Mouse (Mus musculus) cerebellum, adult (tissue): Measurements from ENCODE around the gene Fam214b.
A peak's percentile ranks its signal among the peaks of the same experiment; 100 is the strongest.

ENCODE experiments used
- ATAC-seq: cut with Nextera tagmentation; 2 replicates; pipeline ENCODE4 v1.9.2; 2017; ENCODE audit warnings: mild to moderate bottlenecking, moderate library complexity, mixed read lengths; ENCODE audit not compliant: insufficient number of reproducible peaks, low FRiP score, low TSS enrichment

Fam214b gene

GRCm38 (mm10) chr4:43045659-43046302, at the start of gene Fam214b:
TSS of gene Fam214b (minus strand) at chr4:43046220.
- ATAC-seq = peak; percentile 86

GRCm38 (mm10) chr4:43091183-43091582, 45.2 kb upstream of the Fam214b start:
- ATAC-seq = no peak

- ATAC-seq = no peak
These were observed 43.9 kb upstream of the Fam214b start for GRCm38 (mm10) chr4:43089950-43090349.

- no peak for ATAC-seq
These were observed 36.4 kb upstream of the Fam214b start for GRCm38 (mm10) chr4:43082458-43082857.

- no peak for ATAC-seq
These were observed 32.2 kb upstream of the Fam214b start for GRCm38 (mm10) chr4:43078071-43078718.

GRCm38 (mm10) chr4:43074923-43075322, 28.9 kb upstream of the Fam214b start:
- no peak for ATAC-seq

- no peak for ATAC-seq
These were observed 19.5 kb upstream of the Fam214b start for GRCm38 (mm10) chr4:43065471-43065870.

GRCm38 (mm10) chr4:43060286-43060685, 14.3 kb upstream of the Fam214b start:
- no peak for ATAC-seq

- no peak for ATAC-seq
These were observed 13.7 kb upstream of the Fam214b start for GRCm38 (mm10) chr4:43059697-43060096.

- ATAC-seq = peak; percentile 96
These were observed 13.0 kb upstream of the Fam214b start, which contains the start of gene Unc13b for GRCm38 (mm10) chr4:43058753-43059654. TSS of gene Unc13b (plus strand) at chr4:43058953.

GRCm38 (mm10) chr4:43058392-43058752, 12.4 kb upstream of the Fam214b start:
- no peak for ATAC-seq

- ATAC-seq = no peak
These were observed 11.6 kb upstream of the Fam214b start for GRCm38 (mm10) chr4:43057654-43058053.

GRCm38 (mm10) chr4:43052627-43053026, 6.6 kb upstream of the Fam214b start:
- ATAC-seq = peak; percentile 65

- ATAC-seq = peak; percentile 32; the same call in 1 of the 2 replicates
These were observed 1.2 kb upstream of the Fam214b start for GRCm38 (mm10) chr4:43047231-43047630.

GRCm38 (mm10) chr4:43046607-43047006, 587 bp upstream of the Fam214b start:
- no peak for ATAC-seq

GRCm38 (mm10) chr4:43045285-43045658, 748 bp downstream of the Fam214b start:
- 0 out of 2 replicates have a peak, but pooled peaks have one; percentile 1 for ATAC-seq

GRCm38 (mm10) chr4:43044673-43045072, 1.3 kb downstream of the Fam214b start:
- no peak for ATAC-seq

- no peak for ATAC-seq
These were observed 2.2 kb downstream of the Fam214b start for GRCm38 (mm10) chr4:43043644-43044357.

GRCm38 (mm10) chr4:43040881-43041547, 5.0 kb downstream of the Fam214b start:
- ATAC-seq = no peak

GRCm38 (mm10) chr4:43040114-43040572, 5.9 kb downstream of the Fam214b start:
- peak; percentile 97 for ATAC-seq
